12 mouse cellular contexts compared by ENCODE assay signal in the genomic region with DNA sequence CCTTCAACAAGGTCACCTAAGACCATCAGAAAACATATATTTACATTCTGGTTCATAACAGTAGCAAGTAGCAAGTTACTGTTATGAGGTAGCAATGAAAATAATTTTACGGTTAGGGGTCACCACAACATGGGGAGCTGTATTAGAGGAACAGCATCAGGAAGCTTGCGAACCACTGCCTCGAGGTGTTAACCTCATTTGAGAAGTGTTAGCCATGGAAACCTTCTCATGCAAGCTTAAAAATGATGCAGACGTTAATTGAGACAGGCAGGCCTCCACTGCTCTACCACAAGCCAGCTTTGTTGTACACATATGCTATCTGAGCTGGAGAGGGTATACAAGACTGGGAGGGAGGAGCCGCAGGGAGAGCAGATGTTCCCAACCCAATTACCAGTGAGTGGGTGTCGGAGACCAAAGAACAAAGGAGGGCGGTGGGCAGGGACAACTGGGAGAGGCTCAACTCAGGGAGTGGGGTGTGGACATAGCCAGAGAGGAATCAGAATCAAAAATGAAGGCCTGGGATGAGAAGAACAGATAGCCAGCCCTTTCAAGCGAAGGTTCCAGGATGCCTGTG. TPM values are rescaled to one million over a fixed set of nuclear protein-coding genes. Genes with fewer than 3 reads are reported as not detected.
DNase-seq lines count a peak whose midpoint lies in the region; ATAC-seq and TF ChIP-seq lines count a peak whose summit lies in the region.
"Had no signal": no experiment of that assay in that cellular context is flagged by ENCODE, and none has a peak within 500 bp of the region (broad histone marks: within the 10 kb centered on the region; RNA-seq: fewer than 3 reads in every experiment).

No protein-coding gene starts in this region.

- no peak overlapping the region for H3K4me2 ChIP-seq in embryonic facial prominence, embryonic 14.5 days (ENCODE audit: low read depth, low read length)
- H3K4me2 ChIP-seq: embryonic facial prominence, embryonic 13.5 days had no signal

- no peaks in the 10 kb centered on the region for H3K9me3 ChIP-seq in heart, embryonic 10.5 days
- H3K9me3 ChIP-seq in E14TG2a.4 (ENCODE audit: low read length): no peaks in the 10 kb centered on the region
- no peaks in the 10 kb centered on the region for H3K9me3 ChIP-seq in embryonic facial prominence, embryonic 14.5 days (ENCODE audit: control insufficient read depth, low read length)
- H3K9me3 ChIP-seq: embryonic facial prominence, embryonic 13.5 days had no signal

- intact Hi-C loops in heart, adult 2 months (cut with DNase I): loop anchor here (5.0 kb wide), 1 partner anchor 369 kb away; no protein-coding TSS in a partner anchor

- DNase-seq in heart, adult 2 months: peak in 1 of 2 experiments; percentile 51
- DNase-seq in heart, embryonic 10.5 days (ENCODE audit: low spot score): no peak
- peak; percentile 58 for DNase-seq in embryonic facial prominence, embryonic 14.5 days (ENCODE audit: low spot score)
- peak; percentile 35 for DNase-seq in lung, postnatal 14 days
- DNase-seq in ovary, adult 18-20 months (ENCODE audit: low spot score): no peak
- no peak for DNase-seq in kidney, postnatal 10 days
- no peak for DNase-seq in cerebellum, postnatal 36 days
- DNase-seq: adrenal gland, adult 8-10 months; kidney, postnatal 25 days; thymus, postnatal 14 days had no signal

- H3K36me3 ChIP-seq in heart, adult 2 months (ENCODE audit: control insufficient read depth, insufficient read depth, low read length): peaks cover 6% of the 10 kb centered on the region
- H3K36me3 ChIP-seq in heart, embryonic 10.5 days: no peaks in the 10 kb centered on the region
- H3K36me3 ChIP-seq in E14TG2a.4 (ENCODE audit: insufficient read depth, low read length): no peaks in the 10 kb centered on the region
- H3K36me3 ChIP-seq in embryonic facial prominence, embryonic 14.5 days (ENCODE audit: control insufficient read depth, insufficient read depth, low read length): no peaks in the 10 kb centered on the region
- H3K36me3 ChIP-seq: embryonic facial prominence, embryonic 13.5 days had no signal

- H3K27ac ChIP-seq in heart, adult 2 months: peak overlapping the region; percentile 88
- H3K27ac ChIP-seq in heart, embryonic 10.5 days: no peak overlapping the region
- H3K27ac ChIP-seq in embryonic facial prominence, embryonic 14.5 days (replicated peaks; ENCODE audit: low read depth, low read length): no peak overlapping the region
- H3K27ac ChIP-seq: embryonic facial prominence, embryonic 13.5 days had no signal

- no peak for TF ChIP-seq CTCF in heart, adult 2 months (IDR thresholded peaks at IDR 0.05)
- no peak for TF ChIP-seq CTCF in E14TG2a.4 (conservative IDR thresholded peaks at IDR 0.05; ENCODE audit: low read length)

- H3K9ac ChIP-seq in heart, adult 2 months (ENCODE audit: low read depth, low read length): no peak overlapping the region
- no peak overlapping the region for H3K9ac ChIP-seq in embryonic facial prominence, embryonic 14.5 days (ENCODE audit: low read depth, low read length)
- H3K9ac ChIP-seq: embryonic facial prominence, embryonic 13.5 days had no signal

- no peak for TF ChIP-seq POLR2A in heart, adult 2 months (IDR thresholded peaks at IDR 0.05; ENCODE audit: insufficient read depth, low read depth, low read length)

- no peaks in the 10 kb centered on the region for H3K27me3 ChIP-seq in heart, adult 2 months (ENCODE audit: control insufficient read depth, insufficient read depth, low read length)
- H3K27me3 ChIP-seq in heart, embryonic 10.5 days (ENCODE audit: insufficient read depth, poor library complexity, severe bottlenecking): no peaks in the 10 kb centered on the region
- no peaks in the 10 kb centered on the region for H3K27me3 ChIP-seq in E14TG2a.4 (ENCODE audit: insufficient read depth, low read length)
- no peaks in the 10 kb centered on the region for H3K27me3 ChIP-seq in embryonic facial prominence, embryonic 14.5 days (replicated peaks; ENCODE audit: control insufficient read depth, insufficient read depth, low read length)
- H3K27me3 ChIP-seq: embryonic facial prominence, embryonic 13.5 days had no signal

- peak; percentile 82 for ATAC-seq in embryonic facial prominence, embryonic 14.5 days (ENCODE audit: low read depth)

- TF ChIP-seq EP300 in heart, adult 2 months (IDR thresholded peaks at IDR 0.05; ENCODE audit: insufficient read depth, low read depth, low read length): 0 out of 2 replicates have a peak, but pooled peaks have one; percentile 7

- 68% methylated on average over 8 of the region's 8 CpGs for WGBS in heart, adult 2 months
- WGBS in heart, embryonic 10.5 days: 83% methylated on average over 8 of the region's 8 CpGs
- WGBS in embryonic facial prominence, embryonic 14.5 days: 65% methylated on average over 8 of the region's 8 CpGs

- no peaks in the 10 kb centered on the region for H3K79me2 ChIP-seq in heart, adult 2 months (replicated peaks; ENCODE audit: control insufficient read depth, insufficient read depth, low read length)

- H3K4me3 ChIP-seq in heart, adult 2 months: no peak overlapping the region
- H3K4me3 ChIP-seq in heart, embryonic 10.5 days: no peak overlapping the region
- H3K4me3 ChIP-seq in E14TG2a.4 (replicated peaks; ENCODE audit: low read length): 0 out of 2 replicates have a peak overlapping the region, but pooled peaks have one; percentile 1
- H3K4me3 ChIP-seq in embryonic facial prominence, embryonic 14.5 days (ENCODE audit: low read depth, low read length): no peak overlapping the region
- H3K4me3 ChIP-seq: embryonic facial prominence, embryonic 13.5 days had no signal

- H3K4me1 ChIP-seq in heart, adult 2 months (ENCODE audit: control insufficient read depth, insufficient read depth, low read length): peaks cover 23% of the 10 kb centered on the region
- peaks cover 10% of the 10 kb centered on the region; the same call in 1 of the 2 replicates for H3K4me1 ChIP-seq in heart, embryonic 10.5 days
- peaks cover 22% of the 10 kb centered on the region for H3K4me1 ChIP-seq in E14TG2a.4 (replicated peaks; ENCODE audit: low read depth, low read length)
- peaks cover 19% of the 10 kb centered on the region for H3K4me1 ChIP-seq in embryonic facial prominence, embryonic 14.5 days (ENCODE audit: control insufficient read depth, insufficient read depth, low read length)

RNA-seq across cellular contexts. Expression of gene Med4, which starts 33.4 kb away (rescaled TPM):
- 10 to 100 TPM; 19.5 to 23.5 TPM for total RNA-seq in heart, adult 2 months (2021)
- 12.5 and 18.2 TPM in 2 replicates for polyA plus RNA-seq in heart, adult 2 months (2012; rRNA removed)
- 68.5 and 87.0 TPM in 2 replicates for polyA plus RNA-seq in heart, embryonic 10.5 days (2016; fragmentation: Nextera tagmentation; extraction: Ambion mirVana)
- 72.9 and 73.5 TPM in 2 replicates for polyA plus RNA-seq in embryonic facial prominence, embryonic 14.5 days (2014; fragmentation: Nextera tagmentation; extraction: Ambion mirVana)

RNA-seq across cellular contexts. Expression of gene Sucla2, which starts 48.7 kb away (rescaled TPM):
- total RNA-seq in heart, adult 2 months (2021): 100 to 1,000 TPM; 693 to 811 TPM
- polyA plus RNA-seq in heart, adult 2 months (2012; rRNA removed): 125 and 246 TPM in 2 replicates
- polyA plus RNA-seq in heart, embryonic 10.5 days (2016; fragmentation: Nextera tagmentation; extraction: Ambion mirVana): 138 and 179 TPM in 2 replicates
- 121 and 127 TPM in 2 replicates for polyA plus RNA-seq in embryonic facial prominence, embryonic 14.5 days (2014; fragmentation: Nextera tagmentation; extraction: Ambion mirVana)

Comparison
In these comparisons a context has a peak if more than half of its experiments do, and no peak if none do; other contexts are left out.
1. DNase-seq: peak in embryonic facial prominence, embryonic 14.5 days (single experiment) and lung, postnatal 14 days (single experiment); none in heart, embryonic 10.5 days (single experiment), ovary, adult 18-20 months (single experiment), kidney, postnatal 10 days (single experiment) and cerebellum, postnatal 36 days (0 of 2).